Mouse (Mus musculus) MEL (cell line): ENCODE measurements around the gene Acnat1. TPM values are rescaled to one million over a fixed set of nuclear protein-coding genes. Genes with fewer than 3 reads are reported as not detected.

Source experiments
- DNase-seq: peaks from one replicate; pipeline ENCODE4 v3.0.0; 2011; ENCODE audit warnings: low read depth, low spot score
- H3K27ac ChIP-seq: 2 replicates; pipeline ENCODE4 v1.5.1; 2012; ENCODE audit warnings: low read depth, mild to moderate bottlenecking, control low read depth, low read length, moderate library complexity; ENCODE audit not compliant: control insufficient read depth
- H3K27me3 ChIP-seq, 2 experiments: fragments of 150-350 bp in 1 of 2; sonication (generic) in 1 of 2; 2 replicates each; pipeline ENCODE4 v1.6.1; 2012; ENCODE audit warnings: low read length in 2 of 2, mild to moderate bottlenecking in 2 of 2, improper control_type of control experiment in 1 of 2, moderate library complexity in 1 of 2; ENCODE audit not compliant: insufficient read depth in 2 of 2, control insufficient read depth in 1 of 2
- H3K36me3 ChIP-seq, 2 experiments: 2 replicates each; pipeline ENCODE4 v1.6.1; 2012 to 2014; ENCODE audit warnings: low read length in 2 of 2, improper control_type of control experiment in 1 of 2, inconsistent platforms in 1 of 2, mild to moderate bottlenecking in 1 of 2; ENCODE audit not compliant: insufficient read depth in 2 of 2, control insufficient read depth in 1 of 2
- H3K4me1 ChIP-seq, 2 experiments: fragments of 150-350 bp in 1 of 2; sonication (generic) in 1 of 2; 2 replicates each; pipeline ENCODE4 v1.6.1; 2012; ENCODE audit warnings: low read length in 2 of 2, improper control_type of control experiment in 1 of 2, mild to moderate bottlenecking in 1 of 2; ENCODE audit not compliant: insufficient read depth in 2 of 2, control insufficient read depth in 1 of 2
- H3K4me3 ChIP-seq, 2 experiments: fragments of 150-350 bp in 1 of 2; sonication (generic) in 1 of 2; 2 replicates each; pipeline ENCODE4 v1.5.1; 2012; ENCODE audit warnings: low read depth in 2 of 2, low read length in 2 of 2, mild to moderate bottlenecking in 2 of 2, moderate library complexity in 2 of 2, control low read depth in 1 of 2, improper control_type of control experiment in 1 of 2; ENCODE audit not compliant: control insufficient read depth in 1 of 2, insufficient read depth in 1 of 2
- H3K79me2 ChIP-seq: 2 replicates; pipeline ENCODE4 v1.6.1; 2012; ENCODE audit warnings: mild to moderate bottlenecking, low read length, moderate library complexity; ENCODE audit not compliant: control insufficient read depth, poor library complexity, insufficient read depth
- H3K9ac ChIP-seq: 2 replicates; pipeline ENCODE4 v1.6.1; 2012; ENCODE audit warnings: low read depth, mild to moderate bottlenecking, control low read depth, low read length, moderate library complexity; ENCODE audit not compliant: control insufficient read depth, poor library complexity, severe bottlenecking
- H3K9me3 ChIP-seq: fragments of 150-350 bp; sonication (generic); replicated peaks from 2 replicates; pipeline ENCODE4 v1.6.1; 2012; ENCODE audit warnings: mild to moderate bottlenecking, low read length, improper control_type of control experiment, moderate library complexity; ENCODE audit not compliant: insufficient read depth
- BHLHE40 ChIP-seq: IDR thresholded peaks from 2 replicates; pipeline ENCODE4 v1.6.1; 2012; ENCODE audit warnings: low read depth, mild to moderate bottlenecking, inconsistent platforms, low read length, improper control_type of control experiment, borderline replicate concordance
- CHD1 ChIP-seq: IDR thresholded peaks from 2 replicates; pipeline ENCODE4 v1.6.1; 2012; ENCODE audit warnings: low read depth, mild to moderate bottlenecking, inconsistent platforms, low read length, improper control_type of control experiment
- E2F4 ChIP-seq: IDR thresholded peaks from 2 replicates; pipeline ENCODE4 v1.6.1; 2011; ENCODE audit warnings: low read depth, low read length, improper control_type of control experiment, borderline replicate concordance
- ELF1 ChIP-seq: IDR thresholded peaks from 2 replicates; pipeline ENCODE4 v1.6.1; 2014; ENCODE audit warnings: low read depth, mild to moderate bottlenecking, inconsistent platforms, low read length, improper control_type of control experiment, moderate library complexity
- GABPA ChIP-seq: IDR thresholded peaks from 2 replicates; pipeline ENCODE4 v1.6.1; 2012; ENCODE audit warnings: low read depth, mild to moderate bottlenecking, inconsistent platforms, low read length, improper control_type of control experiment, moderate library complexity
- GATA1 ChIP-seq: IDR thresholded peaks from 2 replicates; pipeline ENCODE4 v1.6.1; 2011; ENCODE audit warnings: low read depth, low read length, improper control_type of control experiment
- HCFC1 ChIP-seq: IDR thresholded peaks from 2 replicates; pipeline ENCODE4 v1.6.1; 2012; ENCODE audit warnings: low read depth, mild to moderate bottlenecking, inconsistent platforms, low read length, improper control_type of control experiment, moderate library complexity
- MAFK ChIP-seq: IDR thresholded peaks from 2 replicates; pipeline ENCODE4 v1.6.1; 2011; ENCODE audit warnings: low read depth, mild to moderate bottlenecking, low read length, improper control_type of control experiment, borderline replicate concordance
- MAZ ChIP-seq: IDR thresholded peaks from 2 replicates; pipeline ENCODE4 v1.6.1; 2012; ENCODE audit warnings: low read depth, mild to moderate bottlenecking, inconsistent platforms, low read length, improper control_type of control experiment
- MXI1 ChIP-seq: IDR thresholded peaks from 2 replicates; pipeline ENCODE4 v1.6.1; 2011; ENCODE audit warnings: mild to moderate bottlenecking, low read depth, low read length, improper control_type of control experiment
- NELFE ChIP-seq: IDR thresholded peaks from 2 replicates; pipeline ENCODE4 v1.6.1; 2011; ENCODE audit warnings: low read depth, low read length, improper control_type of control experiment
- POLR2A ChIP-seq, 2 experiments: IDR thresholded peaks; 2 replicates each; pipeline ENCODE4 v1.6.1; 2011 to 2012; ENCODE audit warnings: low read length in 2 of 2, mild to moderate bottlenecking in 2 of 2, control low read depth in 1 of 2, improper control_type of control experiment in 1 of 2, low read depth in 1 of 2, moderate library complexity in 1 of 2; ENCODE audit not compliant: control insufficient read depth in 1 of 2, insufficient read depth in 1 of 2, poor library complexity in 1 of 2
- POLR2AphosphoS5 ChIP-seq: IDR thresholded peaks from 2 replicates; pipeline ENCODE4 v1.6.1; 2012; ENCODE audit warnings: low read depth, borderline replicate concordance, mild to moderate bottlenecking, inconsistent platforms, low read length, moderate library complexity, mixed read lengths
- RCOR1 ChIP-seq: IDR thresholded peaks from 2 replicates; pipeline ENCODE4 v1.6.1; 2012; ENCODE audit warnings: low read depth, mild to moderate bottlenecking, inconsistent platforms, low read length, improper control_type of control experiment
- SMC3 ChIP-seq: IDR thresholded peaks from 2 replicates; pipeline ENCODE4 v1.6.1; 2011; ENCODE audit warnings: low read depth, low read length, improper control_type of control experiment
- TAL1 ChIP-seq: IDR thresholded peaks from 2 replicates; pipeline ENCODE4 v1.6.1; 2012; ENCODE audit warnings: mild to moderate bottlenecking, inconsistent platforms, low read length, moderate library complexity, mixed read lengths
- TCF12 ChIP-seq: IDR thresholded peaks from 2 replicates; pipeline ENCODE4 v1.6.1; 2014; ENCODE audit warnings: low read depth, mild to moderate bottlenecking, inconsistent platforms, low read length, improper control_type of control experiment, moderate library complexity
- USF1 ChIP-seq: IDR thresholded peaks from 2 replicates; pipeline ENCODE4 v1.6.1; 2014; ENCODE audit warnings: low read depth, mild to moderate bottlenecking, inconsistent platforms, low read length, improper control_type of control experiment, moderate library complexity
- ZC3H11A ChIP-seq: IDR thresholded peaks from 2 replicates; pipeline ENCODE4 v1.6.1; 2012; ENCODE audit warnings: low read depth, mild to moderate bottlenecking, inconsistent platforms, low read length, improper control_type of control experiment
- ZKSCAN1 ChIP-seq: IDR thresholded peaks from 2 replicates; pipeline ENCODE4 v1.6.1; 2012; ENCODE audit warnings: low read depth, mild to moderate bottlenecking, inconsistent platforms, low read length, improper control_type of control experiment, moderate library complexity
- ZNF384 ChIP-seq: IDR thresholded peaks from 2 replicates; pipeline ENCODE4 v1.6.1; 2012; ENCODE audit warnings: low read depth, mild to moderate bottlenecking, inconsistent platforms, low read length, improper control_type of control experiment
- polyA plus RNA-seq, 2 experiments: library from polyadenylated mRNA; stranded (reverse) in 1 of 2; unstranded in 1 of 2; fragments of >175 nt in 1 of 2; fragments of >200 nt in 1 of 2; gene quantifications; 2 replicates each; pipeline versions ENCODE4 v1.2.1 to v1.2.4; 2012; ENCODE audit warnings: low replicate concordance in 2 of 2, low read depth in 1 of 2; ENCODE audit not compliant: insufficient read length in 2 of 2, insufficient read depth in 1 of 2, missing spikeins in 1 of 2
- total RNA-seq: library from RNA; depleted of rRNA; stranded (reverse); fragments of 300-350 nt; gene quantifications from 2 replicates; pipeline ENCODE4 v1.2.3, GENCODE M21; 2012

Acnat1 gene
- total and polyA plus RNA-seq, 3 experiments: not detected

- no peak for TF ChIP-seq SMC3
- TF ChIP-seq ZKSCAN1: no peak
- TF ChIP-seq, all 39 proteins: peak for 7
Measured at GRCm38 (mm10) chr4:49478118-49478877, 4.6 kb upstream of the Acnat1 start (continued).

GRCm38 (mm10) chr4:49474583-49474982, 871 bp upstream of the Acnat1 start:
- no peak for DNase-seq
- Histone ChIP-seq H3K27ac (no peak overlapping the region), H3K4me1 (peaks cover 0 to 3% of the 10 kb centered on the region in 2 experiments; a peak in 3 of 4 replicates), H3K79me2 (no peaks in the 10 kb centered on the region), H3K9ac (no peak overlapping the region), H3K9me3 (no peaks in the 10 kb centered on the region), H3K36me3 (peaks cover 0 to 2% of the 10 kb centered on the region in 2 experiments; a peak in 1 of 4 replicates), H3K27me3 (no peaks in the 10 kb centered on the region), H3K4me3 (no peak overlapping the region)
- TF ChIP-seq ZC3H11A: no peak
- no peak for TF ChIP-seq POLR2AphosphoS5
- TF ChIP-seq TAL1: peak; percentile 11; the same call in 1 of the 2 replicates

- H3K9me3 ChIP-seq: no peaks in the 10 kb centered on the region
Measured at GRCm38 (mm10) chr4:49469435-49470151, 4.1 kb downstream of the Acnat1 start.

More at GRCm38 (mm10) chr4:49469435-49470151, 4.1 kb downstream of the Acnat1 start:
- Histone ChIP-seq H3K27ac (no peak overlapping the region), H3K4me3 (no peak overlapping the region)
- DNase-seq: no peak
- TF ChIP-seq MAZ (no peak), RCOR1 (no peak), ELF1 (no peak), GABPA (no peak), TAL1 (no peak), ZC3H11A (no peak), BHLHE40 (no peak), GATA1 (no peak), CHD1 (no peak), ZNF384 (no peak), NELFE (no peak), MAFK (no peak), POLR2A (IDR thresholded peaks at IDR 0.05; ENCODE audit: control insufficient read depth in 1 of 2, insufficient read depth in 1 of 2, low read depth in 1 of 2, low read length in 2 of 2, poor library complexity in 1 of 2) (no peak), USF1 (no peak), HCFC1 (no peak), MXI1 (no peak), TCF12 (no peak), E2F4 (no peak), POLR2AphosphoS5 (no peak)
- TF ChIP-seq, all 39 proteins: peak for 0
- Histone ChIP-seq H3K79me2 (no peaks in the 10 kb centered on the region), H3K27me3 (no peaks in the 10 kb centered on the region), H3K4me1 (no peaks in the 10 kb centered on the region), H3K36me3 (no peaks in the 10 kb centered on the region), H3K9ac (no peak overlapping the region)
